Mouse (Mus musculus): ENCODE data around the gene Tmem128. TPM values are rescaled to one million over a fixed set of nuclear protein-coding genes. Genes with fewer than 3 reads are reported as not detected.

Gene Tmem128
- polyA plus RNA-seq, 1 experiment from 2014 or later = 48.6 TPM

Other genes starting within 250 kb of the Tmem128 start
- 33.2 and 34.1 TPM in 2 replicates for gene Stx18, start 221.4 kb upstream of the Tmem128 start, polyA plus RNA-seq (2016; fragmentation: Nextera tagmentation; extraction: Ambion mirVana)
- gene Nsg1, start 100.3 kb upstream of the Tmem128 start, polyA plus RNA-seq (2016; fragmentation: Nextera tagmentation; extraction: Ambion mirVana) = 16.4 and 18.6 TPM in 2 replicates
- 9.0 and 10.7 TPM in 2 replicates for gene Zbtb49, start 39.7 kb upstream of the Tmem128 start, polyA plus RNA-seq (2016; fragmentation: Nextera tagmentation; extraction: Ambion mirVana)
- 59.4 and 61.3 TPM in 2 replicates for gene Lyar, start 39.7 kb upstream of the Tmem128 start, polyA plus RNA-seq (2016; fragmentation: Nextera tagmentation; extraction: Ambion mirVana)
- gene Otop1, start 15.8 kb downstream of the Tmem128 start, polyA plus RNA-seq (2016; fragmentation: Nextera tagmentation; extraction: Ambion mirVana) = not detected in 2 replicates
- gene Drd5, start 59.2 kb downstream of the Tmem128 start, polyA plus RNA-seq (2016; fragmentation: Nextera tagmentation; extraction: Ambion mirVana) = not detected in 2 replicates
- gene Slc2a9, start 243.0 kb downstream of the Tmem128 start, polyA plus RNA-seq (2016; fragmentation: Nextera tagmentation; extraction: Ambion mirVana) = 0.22 and 0.71 TPM in 2 replicates